Mouse (Mus musculus): Measurements from ENCODE around the gene Myh15. TPM values are rescaled to one million over a fixed set of nuclear protein-coding genes. Genes with fewer than 3 reads are reported as not detected.

Myh15 gene
- total and polyA plus RNA-seq, 2 experiments from 2014 or later = not detected

- DNase-seq (ENCODE audit: low spot score) (no peak), ATAC-seq (ENCODE audit: insufficient read depth, low read depth) (no peak)
- Histone ChIP-seq H3K4me1 (ENCODE audit: control insufficient read depth, insufficient read depth) (no peaks in the 10 kb centered on the region), H3K27ac (ENCODE audit: low read depth) (no peak overlapping the region), H3K27me3 (ENCODE audit: control insufficient read depth, insufficient read depth, low read length) (no peaks in the 10 kb centered on the region), H3K9ac (replicated peaks; ENCODE audit: low read depth, low read length) (no peak overlapping the region), H3K36me3 (replicated peaks; ENCODE audit: control insufficient read depth, insufficient read depth, low read length) (no peaks in the 10 kb centered on the region), H3K9me3 (replicated peaks; ENCODE audit: control insufficient read depth, low read length) (no peaks in the 10 kb centered on the region), H3K4me3 (ENCODE audit: low read depth, low read length) (no peak overlapping the region), H3K4me2 (ENCODE audit: low read depth, low read length) (no peak overlapping the region)
- TF ChIP-seq EP300 (IDR thresholded peaks at IDR 0.05; ENCODE audit: low read depth) (no peak), CTCF (IDR thresholded peaks at IDR 0.05; ENCODE audit: low read depth) (no peak)
Observed at GRCm38 (mm10) chr16:49049214-49049613, 8.1 kb upstream of the Myh15 start.

DNA sequence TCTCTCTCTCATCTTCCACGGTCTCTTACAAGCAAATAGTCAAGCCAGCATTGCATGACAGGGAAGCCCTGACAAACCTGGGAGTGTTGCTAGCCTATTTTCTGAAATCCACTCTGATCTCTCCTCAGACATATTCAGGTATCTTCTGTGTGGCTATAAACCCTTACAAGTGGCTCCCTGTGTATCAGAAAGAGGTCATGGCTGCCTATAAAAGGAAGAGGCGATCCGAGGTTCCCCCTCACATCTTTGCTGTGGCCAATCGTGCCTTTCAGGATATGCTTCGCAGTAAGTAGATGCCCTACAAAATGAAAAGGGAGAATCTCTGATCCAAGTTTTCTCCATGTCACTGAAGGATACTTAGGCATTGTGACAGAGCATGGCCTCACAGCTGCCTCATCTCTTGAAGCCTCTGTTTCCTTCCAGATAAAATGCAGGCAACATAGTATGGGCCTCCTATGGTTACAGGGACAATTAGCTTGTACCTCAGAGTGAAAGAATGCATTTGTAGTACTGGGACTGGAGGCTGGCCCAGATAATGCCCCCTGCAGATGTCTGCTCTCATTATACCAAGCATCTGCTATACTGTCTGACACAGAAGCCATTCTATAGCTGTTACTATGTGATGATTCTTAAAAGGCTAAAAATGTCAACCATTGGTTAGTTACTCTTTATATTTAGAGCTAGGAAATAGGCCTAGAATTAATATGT lies 12.1 kb downstream of the Myh15 start:
- no peak overlapping the region for H3K4me2 ChIP-seq (ENCODE audit: low read depth, low read length)
- H3K27me3 ChIP-seq (ENCODE audit: control insufficient read depth, insufficient read depth, low read length) = no peaks in the 10 kb centered on the region
- H3K36me3 ChIP-seq (replicated peaks; ENCODE audit: control insufficient read depth, insufficient read depth, low read length) = no peaks in the 10 kb centered on the region
- no peaks in the 10 kb centered on the region for H3K9me3 ChIP-seq (replicated peaks; ENCODE audit: control insufficient read depth, low read length)
- H3K4me1 ChIP-seq (ENCODE audit: control insufficient read depth, insufficient read depth) = no peaks in the 10 kb centered on the region
- H3K4me3 ChIP-seq (ENCODE audit: low read depth, low read length) = no peak overlapping the region
- TF ChIP-seq CTCF (IDR thresholded peaks at IDR 0.05; ENCODE audit: low read depth) (no peak), EP300 (IDR thresholded peaks at IDR 0.05; ENCODE audit: low read depth) (no peak)
- H3K9ac ChIP-seq (replicated peaks; ENCODE audit: low read depth, low read length) = no peak overlapping the region
- no peak for DNase-seq (ENCODE audit: low spot score)
- ATAC-seq (ENCODE audit: insufficient read depth, low read depth) = no peak
- WGBS = 82% methylated on average over 5 of the region's 5 CpGs
- H3K27ac ChIP-seq (ENCODE audit: low read depth) = no peak overlapping the region

DNA sequence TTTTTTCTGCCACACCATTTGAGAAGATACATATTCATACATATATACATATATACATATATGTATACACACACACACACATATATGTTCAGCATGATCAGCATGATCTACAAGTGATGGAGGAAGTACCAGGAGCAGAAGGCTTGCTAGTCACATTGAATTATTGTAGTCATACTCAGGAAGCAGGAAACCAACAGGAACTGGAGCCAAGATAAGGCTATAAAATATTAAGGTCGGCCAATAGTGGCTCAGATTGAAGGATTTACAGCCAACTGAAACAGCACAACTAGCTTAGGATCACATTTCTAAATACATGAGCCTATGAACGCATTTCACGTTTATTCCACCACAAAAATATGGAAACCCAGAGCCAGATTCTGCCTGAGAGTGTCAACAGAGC lies 14.0 kb downstream of the Myh15 start:
- H3K27ac ChIP-seq (ENCODE audit: low read depth) = no peak overlapping the region
- H3K9me3 ChIP-seq (replicated peaks; ENCODE audit: control insufficient read depth, low read length) = no peaks in the 10 kb centered on the region
- TF ChIP-seq EP300 (IDR thresholded peaks at IDR 0.05; ENCODE audit: low read depth) (no peak), CTCF (IDR thresholded peaks at IDR 0.05; ENCODE audit: low read depth) (no peak)
- ATAC-seq (ENCODE audit: insufficient read depth, low read depth) (no peak), DNase-seq (ENCODE audit: low spot score) (no peak)
- no peaks in the 10 kb centered on the region for H3K27me3 ChIP-seq (ENCODE audit: control insufficient read depth, insufficient read depth, low read length)
- WGBS = 55% methylated on average over 3 of the region's 3 CpGs
- H3K4me1 ChIP-seq (ENCODE audit: control insufficient read depth, insufficient read depth) = no peaks in the 10 kb centered on the region
- no peak overlapping the region for H3K9ac ChIP-seq (replicated peaks; ENCODE audit: low read depth, low read length)
- no peak overlapping the region for H3K4me2 ChIP-seq (ENCODE audit: low read depth, low read length)
- H3K4me3 ChIP-seq (ENCODE audit: low read depth, low read length) = no peak overlapping the region
- H3K36me3 ChIP-seq (replicated peaks; ENCODE audit: control insufficient read depth, insufficient read depth, low read length) = no peaks in the 10 kb centered on the region

- Histone ChIP-seq H3K27ac (ENCODE audit: low read depth) (no peak overlapping the region), H3K9me3 (replicated peaks; ENCODE audit: control insufficient read depth, low read length) (no peaks in the 10 kb centered on the region), H3K9ac (replicated peaks; ENCODE audit: low read depth, low read length) (no peak overlapping the region), H3K36me3 (replicated peaks; ENCODE audit: control insufficient read depth, insufficient read depth, low read length) (no peaks in the 10 kb centered on the region), H3K4me3 (ENCODE audit: low read depth, low read length) (no peak overlapping the region), H3K4me1 (ENCODE audit: control insufficient read depth, insufficient read depth) (no peaks in the 10 kb centered on the region), H3K4me2 (ENCODE audit: low read depth, low read length) (no peak overlapping the region), H3K27me3 (ENCODE audit: control insufficient read depth, insufficient read depth, low read length) (no peaks in the 10 kb centered on the region)
- WGBS = 54% methylated on average over 1 of the region's 1 CpGs
- TF ChIP-seq CTCF (IDR thresholded peaks at IDR 0.05; ENCODE audit: low read depth) = no peak
- TF ChIP-seq EP300 (IDR thresholded peaks at IDR 0.05; ENCODE audit: low read depth) = no peak
- ATAC-seq (ENCODE audit: insufficient read depth, low read depth) (no peak), DNase-seq (ENCODE audit: low spot score) (no peak)
Observed at GRCm38 (mm10) chr16:49128015-49128414, 70.7 kb downstream of the Myh15 start.

DNA sequence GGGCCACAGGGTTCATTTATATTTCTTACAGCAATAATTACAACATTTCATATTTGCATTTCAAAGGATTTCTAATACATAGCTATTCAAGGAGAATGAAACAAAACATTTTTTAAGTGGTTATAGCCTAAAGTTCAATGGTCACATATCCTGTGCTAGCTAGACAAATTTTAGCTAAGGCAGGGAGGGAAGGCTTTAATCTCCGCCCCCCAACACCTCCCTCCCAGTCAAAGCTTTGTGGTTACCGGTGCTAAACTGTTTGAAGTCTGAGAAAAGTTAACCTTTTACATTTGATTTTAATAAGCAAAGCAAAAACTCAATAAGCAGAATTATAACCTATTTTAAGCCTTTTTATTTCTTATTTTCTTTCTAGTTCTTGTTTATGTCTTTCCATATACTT lies 98.9 kb downstream of the Myh15 start:
- H3K4me1 ChIP-seq (ENCODE audit: control insufficient read depth, insufficient read depth) = no peaks in the 10 kb centered on the region
- H3K27ac ChIP-seq (ENCODE audit: low read depth) = no peak overlapping the region
- 70% methylated on average over 2 of the region's 2 CpGs for WGBS
- no peak overlapping the region for H3K9ac ChIP-seq (replicated peaks; ENCODE audit: low read depth, low read length)
- no peaks in the 10 kb centered on the region for H3K36me3 ChIP-seq (replicated peaks; ENCODE audit: control insufficient read depth, insufficient read depth, low read length)
- DNase-seq (ENCODE audit: low spot score) = no peak
- no peak for TF ChIP-seq EP300 (IDR thresholded peaks at IDR 0.05; ENCODE audit: low read depth)
- no peak for TF ChIP-seq CTCF (IDR thresholded peaks at IDR 0.05; ENCODE audit: low read depth)
- H3K9me3 ChIP-seq (replicated peaks; ENCODE audit: control insufficient read depth, low read length) = no peaks in the 10 kb centered on the region
- no peak for ATAC-seq (ENCODE audit: insufficient read depth, low read depth)
- no peak overlapping the region for H3K4me2 ChIP-seq (ENCODE audit: low read depth, low read length)
- no peak overlapping the region for H3K4me3 ChIP-seq (ENCODE audit: low read depth, low read length)
- no peaks in the 10 kb centered on the region for H3K27me3 ChIP-seq (ENCODE audit: control insufficient read depth, insufficient read depth, low read length)

Measured in heart, postnatal 0 days (tissue).